Mouse (Mus musculus) lung, adult 18-20 months (tissue): ENCODE results near the gene Tmem14c.

Experiments
- DNase-seq, 2 experiments: peaks; one replicate each; pipeline ENCODE4 v3.0.0; 2022; ENCODE audit warnings: mixed read lengths in 2 of 2

The Tmem14c gene

GRCm38 (mm10) chr13:41008946-41009345 lies 7.1 kb upstream of the Tmem14c start:
- no peak for DNase-seq

- no peak for DNase-seq
Observed at GRCm38 (mm10) chr13:41016797-41017405, 809 bp downstream of the Tmem14c start.

- no peak for DNase-seq
Observed at GRCm38 (mm10) chr13:41017832-41018231, 1.7 kb downstream of the Tmem14c start.

- no peak for DNase-seq
Observed at GRCm38 (mm10) chr13:41018236-41018635, 2.1 kb downstream of the Tmem14c start.

GRCm38 (mm10) chr13:41018756-41019591 lies 2.9 kb downstream of the Tmem14c start:
- DNase-seq: peak in 1 of 2 experiments; percentile 18

GRCm38 (mm10) chr13:41020494-41020893 lies 4.4 kb downstream of the Tmem14c start:
- no peak for DNase-seq

GRCm38 (mm10) chr13:41021607-41022006 lies 5.5 kb downstream of the Tmem14c start:
- no peak for DNase-seq

- DNase-seq: no peak
Observed at GRCm38 (mm10) chr13:41022099-41022498, 6.0 kb downstream of the Tmem14c start.

GRCm38 (mm10) chr13:41030098-41030497 lies 14.0 kb downstream of the Tmem14c start:
- no peak for DNase-seq

- DNase-seq: no peak
Observed at GRCm38 (mm10) chr13:41042511-41042910, 26.4 kb downstream of the Tmem14c start.

- no peak for DNase-seq
Observed at GRCm38 (mm10) chr13:41045901-41046300, 29.8 kb downstream of the Tmem14c start.

- DNase-seq: no peak
Observed at GRCm38 (mm10) chr13:41047280-41047679, 31.2 kb downstream of the Tmem14c start.

GRCm38 (mm10) chr13:41051965-41052364 lies 35.9 kb downstream of the Tmem14c start:
- DNase-seq: no peak

GRCm38 (mm10) chr13:41067618-41068017 lies 51.5 kb downstream of the Tmem14c start:
- no peak for DNase-seq

GRCm38 (mm10) chr13:41071617-41072016 lies 55.5 kb downstream of the Tmem14c start:
- no peak for DNase-seq
